In the genomic region with DNA sequence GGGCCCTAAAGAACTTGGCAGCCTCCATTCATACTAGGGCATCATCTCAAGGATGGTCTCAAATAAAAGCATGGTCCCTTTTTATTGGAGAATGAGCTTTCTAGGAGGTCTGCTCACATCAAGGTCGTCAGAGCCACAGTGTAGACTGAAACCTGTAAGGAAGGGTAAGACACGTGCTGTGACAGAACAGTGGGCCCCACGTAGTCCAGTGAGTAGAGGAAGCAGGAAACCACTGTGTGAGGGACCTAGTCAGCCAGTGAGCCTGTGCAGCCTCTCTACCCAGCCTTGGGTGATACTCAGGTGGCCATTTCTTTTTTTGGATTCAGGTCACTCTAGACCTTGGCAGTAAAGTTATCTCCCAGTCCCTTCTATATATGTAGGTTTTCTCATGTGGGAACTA, we compare ENCODE assay signal across 16 mouse cellular contexts.
"Had no signal": no experiment of that assay in that cellular context is flagged by ENCODE, and none has a peak within 500 bp of the region (broad histone marks: within the 10 kb centered on the region; RNA-seq: fewer than 3 reads in every experiment).

No protein-coding gene starts in this region.

- H3K4me1 ChIP-seq: limb, embryonic 13.5 days; liver, embryonic 15.5 days had no signal

- H3K4me2 ChIP-seq: limb, embryonic 13.5 days; liver, embryonic 11.5 days; liver, embryonic 15.5 days; lung, embryonic 14.5 days; midbrain, embryonic 12.5 days had no signal

- ATAC-seq: midbrain, embryonic 16.5 days had no signal

- H3K9me3 ChIP-seq: limb, embryonic 13.5 days; liver, embryonic 15.5 days; midbrain, embryonic 12.5 days had no signal

- H3K27ac ChIP-seq: kidney, postnatal 0 days; limb, embryonic 13.5 days; liver, embryonic 15.5 days; midbrain, embryonic 12.5 days had no signal

- H3K4me3 ChIP-seq: limb, embryonic 13.5 days; liver, embryonic 15.5 days; midbrain, embryonic 12.5 days had no signal

- H3K27me3 ChIP-seq: limb, embryonic 13.5 days; liver, embryonic 15.5 days; midbrain, embryonic 12.5 days had no signal

- H3K9ac ChIP-seq: limb, embryonic 13.5 days; liver, embryonic 15.5 days; lung, embryonic 14.5 days; midbrain, embryonic 12.5 days had no signal

- DNase-seq: kidney, adult 9 months; kidney, postnatal 36 days; layer of hippocampus, adult 9-11 months; layer of hippocampus, postnatal 36 days; lung, embryonic 14.5 days; lung, postnatal 10 days; lung, postnatal 4 days; right cerebral cortex, postnatal 14 days; thymus, adult 18-20 months; thymus, postnatal 14 days had no signal
